Mouse (Mus musculus): ENCODE measurements around the gene Spata7. TPM values are rescaled to one million over a fixed set of nuclear protein-coding genes. Genes with fewer than 3 reads are reported as not detected.

Gene Spata7
- polyA plus RNA-seq, 1 experiment from 2014 or later: 6.2 TPM

DNA sequence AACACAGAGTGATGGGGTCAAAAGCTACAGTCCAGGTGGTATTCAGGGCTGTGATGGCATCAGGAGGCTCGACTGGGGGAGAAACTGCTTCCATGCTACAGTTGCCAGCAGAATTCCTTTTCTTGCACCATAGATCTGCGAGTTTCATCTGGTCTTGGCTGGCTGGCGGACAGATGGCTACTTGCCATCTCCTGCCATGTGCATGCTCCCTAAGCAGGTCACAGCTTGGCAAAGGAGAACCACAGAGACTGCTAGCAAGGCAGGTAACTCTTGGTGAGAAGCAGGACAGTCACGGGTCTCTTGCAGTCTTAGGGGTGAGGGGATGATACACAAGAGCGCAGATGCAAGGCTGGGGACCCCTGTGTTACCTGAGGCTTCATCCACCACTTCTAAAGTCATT, 41.9 kb downstream of the Spata7 start:
- WGBS: 84% methylated on average over 5 of the region's 5 CpGs
- H3K27ac ChIP-seq (ENCODE audit: low read length): no peak overlapping the region
- H3K9me3 ChIP-seq (ENCODE audit: low read length): no peaks in the 10 kb centered on the region
- H3K36me3 ChIP-seq (ENCODE audit: insufficient read depth, low read length): no peaks in the 10 kb centered on the region
- H3K4me3 ChIP-seq (ENCODE audit: low read depth, low read length): no peak overlapping the region
- TF ChIP-seq EP300 (IDR thresholded peaks at IDR 0.05): no peak
- TF ChIP-seq CTCF (IDR thresholded peaks at IDR 0.05): no peak
- ATAC-seq (no peak), DNase-seq (ENCODE audit: low spot score) (no peak)
- H3K9ac ChIP-seq (replicated peaks; ENCODE audit: low read depth): no peak overlapping the region
- H3K4me1 ChIP-seq (ENCODE audit: insufficient read depth, low read depth, low read length): no peaks in the 10 kb centered on the region
- no peak overlapping the region for H3K4me2 ChIP-seq (replicated peaks; ENCODE audit: low read depth, low read length)
- no peaks in the 10 kb centered on the region for H3K27me3 ChIP-seq (replicated peaks; ENCODE audit: insufficient read depth, low read length)

DNA sequence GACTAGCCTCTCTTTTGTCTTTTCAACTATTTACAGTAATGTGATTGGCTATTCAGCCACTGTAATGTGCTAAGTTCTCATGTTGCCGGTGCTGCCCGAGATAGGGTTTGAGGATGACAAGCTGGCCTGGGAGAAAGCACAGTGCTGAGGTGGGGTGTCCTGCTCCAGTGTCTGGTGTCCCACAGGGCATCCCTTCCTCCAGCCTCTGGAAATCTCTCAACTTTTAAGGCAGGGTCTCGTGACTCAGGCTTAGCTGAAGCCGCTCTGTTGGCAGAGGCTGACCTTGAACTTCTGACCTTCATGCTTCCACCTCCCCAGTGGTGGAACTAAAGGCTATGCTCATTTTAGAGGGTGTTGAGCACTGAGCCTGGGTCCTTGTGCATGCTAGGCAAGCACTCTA, 42.5 kb downstream of the Spata7 start:
- Histone ChIP-seq H3K4me1 (ENCODE audit: insufficient read depth, low read depth, low read length) (no peaks in the 10 kb centered on the region), H3K9me3 (ENCODE audit: low read length) (no peaks in the 10 kb centered on the region), H3K4me2 (replicated peaks; ENCODE audit: low read depth, low read length) (no peak overlapping the region), H3K9ac (replicated peaks; ENCODE audit: low read depth) (no peak overlapping the region), H3K27ac (ENCODE audit: low read length) (no peak overlapping the region), H3K27me3 (replicated peaks; ENCODE audit: insufficient read depth, low read length) (no peaks in the 10 kb centered on the region), H3K4me3 (ENCODE audit: low read depth, low read length) (no peak overlapping the region), H3K36me3 (ENCODE audit: insufficient read depth, low read length) (no peaks in the 10 kb centered on the region)
- TF ChIP-seq CTCF (IDR thresholded peaks at IDR 0.05) (no peak), EP300 (IDR thresholded peaks at IDR 0.05) (no peak)
- 77% methylated on average over 4 of the region's 4 CpGs for WGBS
- DNase-seq (ENCODE audit: low spot score) (no peak), ATAC-seq (no peak)

DNA sequence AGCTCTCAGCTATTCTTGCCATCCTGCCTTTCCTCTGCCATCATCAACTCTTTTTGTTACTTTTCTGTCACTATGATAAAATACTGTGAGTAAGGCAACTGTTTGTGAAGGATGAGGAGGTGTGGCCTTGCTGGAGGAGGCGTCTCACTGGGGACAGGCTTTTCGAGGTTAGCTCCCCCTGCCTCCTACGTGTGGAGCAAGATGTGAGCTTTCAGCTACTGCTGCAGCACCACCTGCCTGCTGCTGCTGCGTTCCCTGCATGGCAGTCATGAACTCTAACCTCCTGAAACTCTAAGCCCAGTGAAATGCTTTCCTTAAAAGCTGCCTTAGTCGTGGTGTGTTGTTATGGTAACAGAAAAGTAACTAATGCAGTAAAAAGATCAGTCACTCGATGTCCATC, 45.9 kb downstream of the Spata7 start:
- no peak for DNase-seq (ENCODE audit: low spot score)
- WGBS: 65% methylated on average over 6 of the region's 6 CpGs

DNA sequence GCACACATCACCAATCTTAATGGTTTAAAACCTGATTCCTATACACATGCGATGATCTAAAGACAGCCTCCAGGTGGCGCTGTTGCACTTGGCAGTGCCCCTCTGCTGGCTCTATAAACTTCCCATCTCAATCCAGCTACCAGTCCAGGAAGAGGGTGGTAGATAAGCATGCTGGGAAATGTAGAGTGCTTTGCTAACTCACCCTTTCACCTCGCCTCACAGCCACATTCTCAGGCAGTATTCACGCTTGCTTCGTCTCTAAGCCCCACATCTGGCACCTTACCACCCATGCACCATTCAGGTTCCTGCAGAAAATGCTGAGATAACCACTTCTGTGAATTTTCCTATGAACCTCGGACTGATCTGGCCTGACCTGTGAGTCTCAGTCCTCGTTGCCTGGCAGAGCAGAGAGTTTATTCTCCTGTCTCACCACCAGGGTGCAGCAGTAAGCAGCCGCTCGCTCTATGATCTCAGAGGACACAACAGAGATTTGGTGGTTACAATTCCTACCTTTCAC, 46.7 kb downstream of the Spata7 start:
- H3K9ac ChIP-seq (replicated peaks; ENCODE audit: low read depth): no peak overlapping the region
- DNase-seq (ENCODE audit: low spot score) (peak; percentile 95), ATAC-seq (peak; percentile 95)
- no peak overlapping the region; the same call in 1 of the 2 replicates for H3K27ac ChIP-seq (ENCODE audit: low read length)
- no peaks in the 10 kb centered on the region for H3K9me3 ChIP-seq (ENCODE audit: low read length)
- 12% methylated on average over 9 of the region's 9 CpGs for WGBS
- H3K4me3 ChIP-seq (ENCODE audit: low read depth, low read length): peak overlapping the region; percentile 23
- no peaks in the 10 kb centered on the region for H3K4me1 ChIP-seq (ENCODE audit: insufficient read depth, low read depth, low read length)
- no peak; the same call in 1 of the 2 replicates for TF ChIP-seq EP300 (IDR thresholded peaks at IDR 0.05)
- peak; percentile 81 for TF ChIP-seq CTCF (IDR thresholded peaks at IDR 0.05)
- H3K4me2 ChIP-seq (replicated peaks; ENCODE audit: low read depth, low read length): peak overlapping the region; percentile 52
- no peaks in the 10 kb centered on the region for H3K27me3 ChIP-seq (replicated peaks; ENCODE audit: insufficient read depth, low read length)
- H3K36me3 ChIP-seq (ENCODE audit: insufficient read depth, low read length): peaks cover 13% of the 10 kb centered on the region

More for the DNA sequence above, 45.9 kb downstream of the Spata7 start:
- H3K27ac ChIP-seq (ENCODE audit: low read length): no peak overlapping the region
- no peaks in the 10 kb centered on the region for H3K27me3 ChIP-seq (replicated peaks; ENCODE audit: insufficient read depth, low read length)
- ATAC-seq: no peak
- H3K4me2 ChIP-seq (replicated peaks; ENCODE audit: low read depth, low read length): no peak overlapping the region
- no peaks in the 10 kb centered on the region for H3K4me1 ChIP-seq (ENCODE audit: insufficient read depth, low read depth, low read length)
- TF ChIP-seq CTCF (IDR thresholded peaks at IDR 0.05) (0 out of 2 replicates have a peak, but pooled peaks have one; percentile 20), EP300 (IDR thresholded peaks at IDR 0.05) (no peak)
- no peaks in the 10 kb centered on the region for H3K9me3 ChIP-seq (ENCODE audit: low read length)
- H3K4me3 ChIP-seq (ENCODE audit: low read depth, low read length): no peak overlapping the region
- H3K36me3 ChIP-seq (ENCODE audit: insufficient read depth, low read length): peaks cover 5% of the 10 kb centered on the region; the same call in 1 of the 2 replicates
- H3K9ac ChIP-seq (replicated peaks; ENCODE audit: low read depth): no peak overlapping the region

DNA sequence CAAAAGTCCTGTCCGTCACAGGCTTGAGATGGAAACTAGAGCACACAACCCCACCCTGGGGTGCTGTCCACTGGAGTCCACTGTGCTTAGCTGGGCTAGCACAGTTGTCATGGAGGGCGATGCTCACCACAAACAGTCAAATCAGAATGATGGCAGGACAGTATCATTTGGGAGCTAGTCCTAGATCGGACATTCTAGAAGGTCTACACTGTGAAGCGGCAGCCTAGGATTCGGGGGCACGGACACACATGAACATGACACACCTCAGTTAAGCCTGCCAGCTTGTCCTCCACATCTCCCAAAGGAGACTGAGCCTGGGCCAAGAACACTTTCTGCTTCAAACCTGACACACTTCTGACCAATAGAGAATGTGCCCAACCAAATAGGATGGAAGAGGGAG, 48.9 kb downstream of the Spata7 start:
- Histone ChIP-seq H3K27ac (ENCODE audit: low read length) (no peak overlapping the region), H3K9ac (replicated peaks; ENCODE audit: low read depth) (no peak overlapping the region), H3K4me3 (ENCODE audit: low read depth, low read length) (no peak overlapping the region), H3K36me3 (ENCODE audit: insufficient read depth, low read length) (peaks cover 26% of the 10 kb centered on the region), H3K27me3 (replicated peaks; ENCODE audit: insufficient read depth, low read length) (no peaks in the 10 kb centered on the region), H3K4me2 (replicated peaks; ENCODE audit: low read depth, low read length) (no peak overlapping the region), H3K4me1 (ENCODE audit: insufficient read depth, low read depth, low read length) (no peaks in the 10 kb centered on the region), H3K9me3 (ENCODE audit: low read length) (no peaks in the 10 kb centered on the region)
- TF ChIP-seq CTCF (IDR thresholded peaks at IDR 0.05) (no peak), EP300 (IDR thresholded peaks at IDR 0.05) (no peak)
- DNase-seq (ENCODE audit: low spot score): no peak
- 94% methylated on average over 6 of the region's 6 CpGs for WGBS
- ATAC-seq: no peak

DNA sequence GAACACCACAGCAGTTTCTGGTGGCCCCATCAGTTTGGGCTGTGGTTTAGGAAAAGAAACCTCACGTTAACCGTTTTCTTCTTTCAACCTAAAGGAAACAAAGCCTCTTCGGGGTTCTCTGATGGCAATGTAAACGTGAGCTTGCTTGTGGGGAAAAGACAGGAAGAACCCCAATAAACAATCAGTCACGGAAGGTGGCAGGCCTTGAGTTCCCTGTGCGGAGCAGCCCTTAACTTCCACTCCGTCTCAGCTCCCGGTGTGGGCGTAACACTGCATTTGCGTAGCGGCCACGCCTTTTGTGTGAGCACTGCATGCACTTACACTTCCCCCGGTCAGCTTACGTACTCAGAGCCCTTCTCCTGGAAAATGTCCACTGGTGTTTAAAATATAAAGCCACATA, 49.4 kb downstream of the Spata7 start:
- no peak overlapping the region for H3K9ac ChIP-seq (replicated peaks; ENCODE audit: low read depth)
- ATAC-seq (no peak), DNase-seq (ENCODE audit: low spot score) (no peak)
- TF ChIP-seq CTCF (IDR thresholded peaks at IDR 0.05) (no peak), EP300 (IDR thresholded peaks at IDR 0.05) (no peak)
- H3K4me1 ChIP-seq (ENCODE audit: insufficient read depth, low read depth, low read length): no peaks in the 10 kb centered on the region
- H3K36me3 ChIP-seq (ENCODE audit: insufficient read depth, low read length): peaks cover 29% of the 10 kb centered on the region
- no peak overlapping the region for H3K4me3 ChIP-seq (ENCODE audit: low read depth, low read length)
- H3K4me2 ChIP-seq (replicated peaks; ENCODE audit: low read depth, low read length): no peak overlapping the region
- 39% methylated on average over 14 of the region's 14 CpGs for WGBS
- H3K27ac ChIP-seq (ENCODE audit: low read length): no peak overlapping the region
- no peaks in the 10 kb centered on the region for H3K27me3 ChIP-seq (replicated peaks; ENCODE audit: insufficient read depth, low read length)
- H3K9me3 ChIP-seq (ENCODE audit: low read length): no peaks in the 10 kb centered on the region

DNA sequence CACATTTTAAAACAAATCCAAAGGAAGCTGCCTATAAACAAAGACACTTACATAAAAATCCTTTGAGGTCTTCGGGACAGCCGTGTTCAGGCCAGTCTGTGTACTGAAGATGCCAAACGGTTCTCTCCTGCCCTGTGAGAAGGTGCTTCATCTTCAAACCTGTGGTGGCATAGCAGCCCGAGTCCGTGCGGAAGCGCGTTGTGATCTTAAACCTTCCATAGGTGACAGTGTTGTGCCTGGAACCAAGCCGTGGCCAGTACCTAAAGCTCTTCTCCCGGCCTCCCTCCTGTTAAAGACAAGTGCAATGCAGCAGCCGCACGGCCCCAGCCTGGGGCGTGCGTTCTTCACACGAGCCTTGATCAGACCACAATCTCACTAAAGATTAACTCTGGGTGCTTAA, 51.9 kb downstream of the Spata7 start:
- H3K9me3 ChIP-seq (ENCODE audit: low read length): no peaks in the 10 kb centered on the region
- ATAC-seq (no peak), DNase-seq (ENCODE audit: low spot score) (no peak)
- TF ChIP-seq CTCF (IDR thresholded peaks at IDR 0.05): no peak
- no peak for TF ChIP-seq EP300 (IDR thresholded peaks at IDR 0.05)
- no peak overlapping the region for H3K4me3 ChIP-seq (ENCODE audit: low read depth, low read length)
- no peaks in the 10 kb centered on the region; the same call in 1 of the 2 replicates for H3K4me1 ChIP-seq (ENCODE audit: insufficient read depth, low read depth, low read length)
- H3K4me2 ChIP-seq (replicated peaks; ENCODE audit: low read depth, low read length): no peak overlapping the region
- no peak overlapping the region for H3K9ac ChIP-seq (replicated peaks; ENCODE audit: low read depth)
- H3K36me3 ChIP-seq (ENCODE audit: insufficient read depth, low read length): peaks cover 35% of the 10 kb centered on the region
- no peaks in the 10 kb centered on the region for H3K27me3 ChIP-seq (replicated peaks; ENCODE audit: insufficient read depth, low read length)
- 86% methylated on average over 15 of the region's 15 CpGs for WGBS
- no peak overlapping the region for H3K27ac ChIP-seq (ENCODE audit: low read length)
